Mouse (Mus musculus) brain, embryonic 14.5 days (tissue): ENCODE data around the gene Prps1. TPM values are rescaled to one million over a fixed set of nuclear protein-coding genes. Genes with fewer than 3 reads are reported as not detected.
"Not testable (repeated sequence)": the region's sequence is repeated elsewhere in the genome, so short reads cannot be mapped to it uniquely, and the experiment has no call there.

Experiments
- DNase-seq: peaks from one replicate; pipeline ENCODE4 v3.0.0-alpha.2; 2011; ENCODE audit warnings: low read depth
- CTCF ChIP-seq: fragments of 200-500 bp; IDR thresholded peaks from 2 replicates; pipeline ENCODE4 v1.5.1; 2012; ENCODE audit warnings: inconsistent platforms, mild to moderate bottlenecking, moderate library complexity, borderline replicate concordance; ENCODE audit not compliant: insufficient read depth, insufficient read length; ENCODE audit errors: extremely low read depth
- POLR2A ChIP-seq: fragments of 200-500 bp; IDR thresholded peaks from 2 replicates; pipeline ENCODE4 v1.6.1; 2012; ENCODE audit warnings: mild to moderate bottlenecking, inconsistent platforms, borderline replicate concordance; ENCODE audit not compliant: poor library complexity, insufficient read depth, insufficient read length, severe bottlenecking; ENCODE audit errors: extremely low read depth
- polyA plus RNA-seq: library from polyadenylated mRNA; depleted of rRNA; stranded (reverse); fragments of >200 nt; gene quantifications from 2 replicates; pipeline ENCODE4 v1.2.3, GENCODE M21; 2012

The Prps1 gene
- polyA plus RNA-seq, 1 experiment = 41.8 TPM

GRCm38 (mm10) chrX:140457502-140457901, 1.1 kb downstream of the Prps1 start:
- DNase-seq = peak; percentile 47

GRCm38 (mm10) chrX:140478231-140478630, 21.8 kb downstream of the Prps1 start:
- TF ChIP-seq CTCF (no peak), POLR2A (no peak)
- DNase-seq = no peak

More at GRCm38 (mm10) chrX:140457502-140457901, 1.1 kb downstream of the Prps1 start:
- TF ChIP-seq POLR2A = no peak

DNA sequence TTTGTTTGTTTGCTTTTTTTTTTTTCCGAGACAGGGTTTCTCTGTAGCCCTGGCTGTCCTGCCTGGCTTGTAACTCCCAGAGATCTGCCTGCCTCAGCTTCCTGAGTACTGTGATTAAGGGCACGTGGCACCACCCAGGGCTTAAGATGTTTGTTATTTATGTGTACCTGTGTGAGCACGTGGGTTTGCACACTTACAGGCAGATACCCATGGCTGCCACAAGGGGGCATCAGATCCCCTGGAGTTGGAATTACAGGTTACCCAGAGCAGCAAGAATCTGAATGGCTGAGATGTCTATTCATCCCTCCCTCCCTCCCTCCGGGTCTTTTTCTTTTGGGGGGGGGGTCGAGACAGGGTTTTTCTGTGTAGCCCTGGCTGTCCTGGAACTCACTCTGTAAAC, 22.8 kb downstream of the Prps1 start:
- peak; percentile 35 for DNase-seq
- peak; percentile 51; the same call in 1 of the 2 replicates for TF ChIP-seq CTCF
- no peak for TF ChIP-seq POLR2A

- DNase-seq = no peak
- TF ChIP-seq CTCF = no peak
- TF ChIP-seq POLR2A = no peak
Measured at GRCm38 (mm10) chrX:140489174-140489573, 32.8 kb downstream of the Prps1 start.

DNA sequence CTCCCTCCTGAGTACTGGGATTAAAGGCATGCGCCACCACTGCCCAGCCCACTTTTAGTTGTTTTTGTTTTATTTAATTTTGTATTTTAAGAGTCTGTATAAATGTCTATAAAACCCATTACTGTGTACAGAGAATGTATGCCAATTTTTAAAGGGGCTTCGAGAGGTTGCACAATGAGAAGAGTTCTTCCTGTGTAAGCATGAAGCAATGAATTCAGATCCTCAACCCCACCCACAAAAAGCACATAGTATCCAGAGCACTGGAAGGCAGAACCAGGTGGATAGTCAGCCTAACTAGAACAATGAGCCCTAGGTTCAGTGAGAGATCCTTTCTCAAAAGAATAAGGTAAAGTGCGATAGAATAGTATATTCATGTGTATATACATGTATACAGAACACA, 33.8 kb downstream of the Prps1 start:
- TF ChIP-seq POLR2A = no peak
- no peak for TF ChIP-seq CTCF
- DNase-seq = no peak

GRCm38 (mm10) chrX:140491884-140492571, 35.6 kb downstream of the Prps1 start:
- peak; percentile 64; the same call in 1 of the 2 replicates for TF ChIP-seq CTCF
- no peak for TF ChIP-seq POLR2A
- peak; percentile 74 for DNase-seq

DNA sequence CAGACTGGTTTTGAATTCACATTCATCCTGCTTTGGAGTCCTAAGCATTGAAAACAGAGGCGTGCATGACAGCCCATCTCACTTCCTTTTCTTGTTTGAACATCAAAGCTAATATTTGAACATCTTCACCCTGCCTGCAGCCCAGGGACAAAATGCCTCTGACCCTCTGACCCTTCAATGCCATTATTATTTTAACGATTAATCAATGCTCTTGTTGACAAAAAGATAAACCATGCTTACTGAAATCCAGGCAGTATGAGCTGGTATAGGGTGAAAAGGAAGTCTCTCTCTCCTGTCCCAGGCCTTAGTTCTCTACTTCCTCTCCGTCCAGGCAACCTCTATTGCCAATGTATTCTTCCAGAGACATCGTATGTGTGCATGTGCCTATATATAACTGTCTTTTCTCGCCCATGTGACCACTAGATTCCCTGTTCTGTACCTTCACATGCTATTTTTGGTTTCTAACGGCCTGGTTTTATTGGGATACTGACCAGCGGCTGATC, 37.2 kb downstream of the Prps1 start:
- TF ChIP-seq CTCF (no peak), POLR2A (no peak)
- DNase-seq = no peak

DNA sequence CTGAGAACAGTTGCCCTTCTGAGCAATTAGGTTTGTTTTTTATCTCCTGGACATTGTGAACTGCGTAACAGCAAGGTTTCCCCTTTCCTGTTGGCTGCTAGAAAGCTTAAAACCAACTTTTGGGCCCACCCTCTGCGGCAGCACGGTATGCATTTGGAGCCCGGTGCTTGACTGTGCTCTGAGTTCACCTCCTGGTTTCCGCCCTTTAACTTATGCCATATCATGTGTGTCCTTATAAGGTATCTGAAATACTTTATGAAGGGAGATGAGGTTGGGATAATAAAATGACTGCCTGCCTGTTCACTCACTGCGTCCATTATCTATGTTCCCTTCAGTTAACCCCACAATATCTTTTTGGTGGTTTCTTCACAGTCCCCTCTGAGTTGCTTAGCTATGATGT, 37.8 kb downstream of the Prps1 start:
- no peak for DNase-seq
- TF ChIP-seq POLR2A = no peak
- no peak for TF ChIP-seq CTCF

DNA sequence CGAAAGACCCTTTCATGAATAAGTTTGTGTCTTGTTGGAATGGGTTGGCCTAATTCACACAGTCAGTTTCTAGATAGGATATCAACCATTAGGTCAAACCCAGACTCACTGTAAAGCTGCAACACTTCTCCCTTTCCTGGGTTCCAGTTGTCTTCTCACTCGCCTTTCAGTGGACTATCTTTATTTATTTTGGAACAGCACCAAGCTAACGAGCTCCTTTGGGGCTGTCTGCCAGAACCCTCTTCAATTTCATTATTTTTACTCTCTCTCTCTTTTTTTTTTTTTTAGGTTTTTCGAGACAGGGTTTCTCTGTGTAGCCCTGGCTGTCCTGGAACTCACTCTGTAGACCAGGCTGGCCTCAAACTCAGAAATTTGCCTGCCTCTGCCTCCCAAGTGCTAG, 42.0 kb downstream of the Prps1 start:
- not testable (repeated sequence) for DNase-seq

- DNase-seq = no peak
- no peak for TF ChIP-seq POLR2A
- no peak for TF ChIP-seq CTCF
Measured at GRCm38 (mm10) chrX:140500306-140500705, 43.9 kb downstream of the Prps1 start.

GRCm38 (mm10) chrX:140501401-140502301, 45.2 kb downstream of the Prps1 start:
- no peak for DNase-seq
- TF ChIP-seq CTCF (no peak), POLR2A (no peak)
